Mouse (Mus musculus): ENCODE results near the gene E2f8. TPM values are rescaled to one million over a fixed set of nuclear protein-coding genes. Genes with fewer than 3 reads are reported as not detected.

Gene E2f8
- polyA plus RNA-seq, 1 experiment from 2014 or later: 15.6 TPM

- WGBS: 93% methylated on average over 21 of the region's 21 CpGs
Observed at GRCm38 (mm10) chr7:48870579-48871180, 10.7 kb downstream of the E2f8 start.

GRCm38 (mm10) chr7:48870144-48870543 lies 11.3 kb downstream of the E2f8 start:
- no peaks in the 10 kb centered on the region for H3K9me3 ChIP-seq (replicated peaks)
- no peak overlapping the region for H3K4me3 ChIP-seq
- ATAC-seq (replicated peaks; ENCODE audit: insufficient number of reproducible peaks, insufficient read depth, low FRiP score, low read depth): no peak
- no peak overlapping the region for H3K4me2 ChIP-seq
- peaks cover 81% of the 10 kb centered on the region for H3K36me3 ChIP-seq
- no peak overlapping the region for H3K9ac ChIP-seq
- H3K4me1 ChIP-seq (replicated peaks): no peaks in the 10 kb centered on the region
- WGBS: 82% methylated on average over 6 of the region's 6 CpGs
- H3K27me3 ChIP-seq: no peaks in the 10 kb centered on the region
- H3K27ac ChIP-seq: no peak overlapping the region

More at GRCm38 (mm10) chr7:48870579-48871180, 10.7 kb downstream of the E2f8 start:
- Histone ChIP-seq H3K9ac (no peak overlapping the region), H3K36me3 (peaks cover 83% of the 10 kb centered on the region), H3K9me3 (replicated peaks) (no peaks in the 10 kb centered on the region), H3K27ac (no peak overlapping the region), H3K4me3 (no peak overlapping the region), H3K27me3 (no peaks in the 10 kb centered on the region), H3K4me1 (replicated peaks) (no peaks in the 10 kb centered on the region), H3K4me2 (no peak overlapping the region)
- ATAC-seq (replicated peaks; ENCODE audit: insufficient number of reproducible peaks, insufficient read depth, low FRiP score, low read depth): no peak

- no peaks in the 10 kb centered on the region for H3K9me3 ChIP-seq (replicated peaks)
- no peak overlapping the region for H3K4me3 ChIP-seq
- H3K4me2 ChIP-seq: no peak overlapping the region
- no peaks in the 10 kb centered on the region for H3K27me3 ChIP-seq
- whole genome bisulfite sequencing: 85% methylated on average over 18 of the region's 18 CpGs
- no peak overlapping the region for H3K9ac ChIP-seq
- H3K36me3 ChIP-seq: peaks cover 57% of the 10 kb centered on the region
- peaks cover 3% of the 10 kb centered on the region; the same call in 1 of the 2 replicates for H3K4me1 ChIP-seq (replicated peaks)
- 0 out of 2 replicates have a peak, but pooled peaks have one; percentile 16 for ATAC-seq (replicated peaks; ENCODE audit: insufficient number of reproducible peaks, insufficient read depth, low FRiP score, low read depth)
- H3K27ac ChIP-seq: no peak overlapping the region
Observed at GRCm38 (mm10) chr7:48867576-48867975, 13.8 kb downstream of the E2f8 start.

GRCm38 (mm10) chr7:48864671-48865458 lies 16.5 kb downstream of the E2f8 start:
- no peak for ATAC-seq (replicated peaks; ENCODE audit: insufficient number of reproducible peaks, insufficient read depth, low FRiP score, low read depth)
- Histone ChIP-seq H3K4me1 (replicated peaks) (peaks cover 12% of the 10 kb centered on the region; the same call in 1 of the 2 replicates), H3K4me2 (no peak overlapping the region), H3K27me3 (no peaks in the 10 kb centered on the region), H3K4me3 (no peak overlapping the region), H3K27ac (no peak overlapping the region), H3K9me3 (replicated peaks) (no peaks in the 10 kb centered on the region), H3K36me3 (peaks cover 30% of the 10 kb centered on the region), H3K9ac (no peak overlapping the region)
- 86% methylated on average over 9 of the region's 9 CpGs for WGBS

GRCm38 (mm10) chr7:48864199-48864598 lies 17.2 kb downstream of the E2f8 start:
- no peaks in the 10 kb centered on the region for H3K27me3 ChIP-seq

GRCm38 (mm10) chr7:48861796-48862195 lies 19.6 kb downstream of the E2f8 start:
- Histone ChIP-seq H3K36me3 (peaks cover 13% of the 10 kb centered on the region; the same call in 1 of the 2 replicates), H3K4me3 (no peak overlapping the region), H3K4me2 (no peak overlapping the region), H3K4me1 (replicated peaks) (peaks cover 12% of the 10 kb centered on the region; the same call in 1 of the 2 replicates), H3K27ac (no peak overlapping the region), H3K27me3 (no peaks in the 10 kb centered on the region), H3K9me3 (replicated peaks) (no peaks in the 10 kb centered on the region), H3K9ac (no peak overlapping the region)
- no peak for ATAC-seq (replicated peaks; ENCODE audit: insufficient number of reproducible peaks, insufficient read depth, low FRiP score, low read depth)
- WGBS: 91% methylated on average over 4 of the region's 4 CpGs

More at GRCm38 (mm10) chr7:48864199-48864598, 17.2 kb downstream of the E2f8 start:
- H3K27ac ChIP-seq: no peak overlapping the region
- H3K4me3 ChIP-seq: no peak overlapping the region
- H3K36me3 ChIP-seq: peaks cover 29% of the 10 kb centered on the region
- no peak overlapping the region for H3K4me2 ChIP-seq
- no peak overlapping the region for H3K9ac ChIP-seq
- H3K4me1 ChIP-seq (replicated peaks): peaks cover 12% of the 10 kb centered on the region; the same call in 1 of the 2 replicates
- ATAC-seq (replicated peaks; ENCODE audit: insufficient number of reproducible peaks, insufficient read depth, low FRiP score, low read depth): no peak
- H3K9me3 ChIP-seq (replicated peaks): no peaks in the 10 kb centered on the region

GRCm38 (mm10) chr7:48860948-48861347 lies 20.4 kb downstream of the E2f8 start:
- H3K9ac ChIP-seq: no peak overlapping the region
- ATAC-seq (replicated peaks; ENCODE audit: insufficient number of reproducible peaks, insufficient read depth, low FRiP score, low read depth): no peak
- WGBS: 19% methylated on average over 1 of the region's 1 CpGs

GRCm38 (mm10) chr7:48859362-48859761 lies 22.0 kb downstream of the E2f8 start:
- no peak overlapping the region for H3K9ac ChIP-seq
- H3K36me3 ChIP-seq: no peaks in the 10 kb centered on the region
- no peak for ATAC-seq (replicated peaks; ENCODE audit: insufficient number of reproducible peaks, insufficient read depth, low FRiP score, low read depth)
- no peaks in the 10 kb centered on the region for H3K9me3 ChIP-seq (replicated peaks)
- 79% methylated on average over 4 of the region's 4 CpGs for WGBS
- no peaks in the 10 kb centered on the region for H3K27me3 ChIP-seq
- no peak overlapping the region for H3K27ac ChIP-seq
- H3K4me3 ChIP-seq: no peak overlapping the region
- no peak overlapping the region for H3K4me2 ChIP-seq
- H3K4me1 ChIP-seq (replicated peaks): peaks cover 17% of the 10 kb centered on the region; the same call in 1 of the 2 replicates

More at GRCm38 (mm10) chr7:48860948-48861347, 20.4 kb downstream of the E2f8 start:
- Histone ChIP-seq H3K9me3 (replicated peaks) (no peaks in the 10 kb centered on the region), H3K36me3 (peaks cover 7% of the 10 kb centered on the region; the same call in 1 of the 2 replicates), H3K27me3 (no peaks in the 10 kb centered on the region), H3K4me3 (no peak overlapping the region), H3K27ac (no peak overlapping the region), H3K4me1 (replicated peaks) (peaks cover 15% of the 10 kb centered on the region; the same call in 1 of the 2 replicates), H3K4me2 (no peak overlapping the region)

- WGBS: 49% methylated on average over 1 of the region's 1 CpGs
- ATAC-seq (replicated peaks; ENCODE audit: insufficient number of reproducible peaks, insufficient read depth, low FRiP score, low read depth): no peak
Observed at GRCm38 (mm10) chr7:48858257-48858656, 23.1 kb downstream of the E2f8 start.

GRCm38 (mm10) chr7:48855461-48855860 lies 25.9 kb downstream of the E2f8 start:
- Histone ChIP-seq H3K4me2 (no peak overlapping the region), H3K4me1 (replicated peaks) (peaks cover 19% of the 10 kb centered on the region), H3K27me3 (no peaks in the 10 kb centered on the region), H3K9me3 (replicated peaks) (no peaks in the 10 kb centered on the region), H3K36me3 (no peaks in the 10 kb centered on the region), H3K27ac (peak overlapping the region; percentile 16; the same call in 1 of the 2 replicates), H3K4me3 (no peak overlapping the region), H3K9ac (no peak overlapping the region)
- ATAC-seq (replicated peaks; ENCODE audit: insufficient number of reproducible peaks, insufficient read depth, low FRiP score, low read depth): no peak
- WGBS: 94% methylated on average over 3 of the region's 3 CpGs

More at GRCm38 (mm10) chr7:48858257-48858656, 23.1 kb downstream of the E2f8 start:
- Histone ChIP-seq H3K36me3 (no peaks in the 10 kb centered on the region), H3K4me3 (no peak overlapping the region), H3K9ac (no peak overlapping the region), H3K27me3 (no peaks in the 10 kb centered on the region), H3K27ac (no peak overlapping the region), H3K9me3 (replicated peaks) (no peaks in the 10 kb centered on the region), H3K4me2 (no peak overlapping the region), H3K4me1 (replicated peaks) (peaks cover 22% of the 10 kb centered on the region; the same call in 1 of the 2 replicates)

GRCm38 (mm10) chr7:48853496-48853895 lies 27.9 kb downstream of the E2f8 start:
- Histone ChIP-seq H3K27me3 (no peaks in the 10 kb centered on the region), H3K9ac (no peak overlapping the region), H3K27ac (peak overlapping the region; percentile 92), H3K4me1 (replicated peaks) (peaks cover 23% of the 10 kb centered on the region), H3K36me3 (no peaks in the 10 kb centered on the region), H3K4me3 (no peak overlapping the region), H3K4me2 (peak overlapping the region; percentile 21; the same call in 1 of the 2 replicates), H3K9me3 (replicated peaks) (no peaks in the 10 kb centered on the region)
- WGBS: 41% methylated on average over 13 of the region's 13 CpGs
- peak; percentile 77 for ATAC-seq (replicated peaks; ENCODE audit: insufficient number of reproducible peaks, insufficient read depth, low FRiP score, low read depth)

All from heart, embryonic 15.5 days (tissue).